Mouse (Mus musculus): ENCODE results near the gene Vamp9. TPM values are rescaled to one million over a fixed set of nuclear protein-coding genes. Genes with fewer than 3 reads are reported as not detected.
A peak's percentile ranks its signal among the peaks of the same experiment; 100 is the strongest.

The Vamp9 gene
- polyA plus RNA-seq, 1 experiment from 2014 or later = 0.30 TPM

DNA sequence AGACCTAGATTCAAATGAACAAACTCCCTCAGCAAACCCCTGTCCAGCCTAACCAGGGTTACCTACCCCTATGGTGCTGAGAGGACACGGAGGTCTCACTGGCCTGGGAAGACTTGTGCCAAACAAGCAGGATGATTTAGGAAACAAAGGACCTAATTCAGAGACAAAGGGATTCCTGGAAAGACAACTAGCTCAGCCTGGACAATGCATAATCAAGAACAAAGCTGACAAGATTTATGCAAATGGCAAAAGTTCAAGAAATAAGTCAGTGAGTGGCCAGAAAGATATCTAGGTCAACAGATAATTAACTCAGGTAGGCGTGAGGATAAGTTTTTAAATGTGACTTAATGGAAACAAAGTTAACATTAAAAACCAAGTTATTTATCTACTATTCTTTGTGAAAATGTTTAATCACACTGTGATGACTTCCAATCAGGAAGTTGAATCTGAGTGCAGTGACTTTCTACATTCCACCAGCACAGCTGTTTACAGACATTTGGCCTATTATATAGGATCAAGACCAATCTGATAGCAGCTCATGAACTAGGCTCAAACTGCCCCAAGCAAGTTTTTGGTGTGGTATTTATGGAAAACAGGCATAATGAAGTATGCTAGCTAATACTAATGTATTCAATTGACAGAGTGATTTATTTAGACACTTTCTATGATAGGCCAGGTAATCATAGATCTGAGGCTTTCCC is 53.3 kb downstream of the Vamp9 start:
- WGBS = 74% methylated on average over 2 of the region's 2 CpGs
- Histone ChIP-seq H3K36me3 (ENCODE audit: control insufficient read depth, insufficient read depth, low read length) (peaks cover 46% of the 10 kb centered on the region), H3K9me3 (ENCODE audit: control insufficient read depth, low read depth, low read length) (no peaks in the 10 kb centered on the region), H3K9ac (replicated peaks; ENCODE audit: low read depth, low read length) (no peak overlapping the region), H3K27me3 (ENCODE audit: control insufficient read depth, insufficient read depth, low read length) (no peaks in the 10 kb centered on the region), H3K27ac (ENCODE audit: low read length) (no peak overlapping the region), H3K4me3 (ENCODE audit: low read depth, low read length) (no peak overlapping the region), H3K4me1 (ENCODE audit: control insufficient read depth, insufficient read depth, low read length) (no peaks in the 10 kb centered on the region), H3K4me2 (replicated peaks; ENCODE audit: low read depth, low read length) (no peak overlapping the region)
- ATAC-seq (ENCODE audit: insufficient number of reproducible peaks, insufficient read depth, low FRiP score, low read depth) = no peak

GRCm38 (mm10) chr5:99959960-99960359 is 53.9 kb downstream of the Vamp9 start:
- no peak overlapping the region for H3K4me3 ChIP-seq (ENCODE audit: low read depth, low read length)
- ATAC-seq (ENCODE audit: insufficient number of reproducible peaks, insufficient read depth, low FRiP score, low read depth) = no peak
- 69% methylated on average over 2 of the region's 2 CpGs for WGBS
- no peak overlapping the region for H3K9ac ChIP-seq (replicated peaks; ENCODE audit: low read depth, low read length)
- H3K27ac ChIP-seq (ENCODE audit: low read length) = no peak overlapping the region
- H3K4me2 ChIP-seq (replicated peaks; ENCODE audit: low read depth, low read length) = no peak overlapping the region
- no peaks in the 10 kb centered on the region for H3K9me3 ChIP-seq (ENCODE audit: control insufficient read depth, low read depth, low read length)
- H3K27me3 ChIP-seq (ENCODE audit: control insufficient read depth, insufficient read depth, low read length) = no peaks in the 10 kb centered on the region
- no peaks in the 10 kb centered on the region for H3K4me1 ChIP-seq (ENCODE audit: control insufficient read depth, insufficient read depth, low read length)
- H3K36me3 ChIP-seq (ENCODE audit: control insufficient read depth, insufficient read depth, low read length) = peaks cover 50% of the 10 kb centered on the region

DNA sequence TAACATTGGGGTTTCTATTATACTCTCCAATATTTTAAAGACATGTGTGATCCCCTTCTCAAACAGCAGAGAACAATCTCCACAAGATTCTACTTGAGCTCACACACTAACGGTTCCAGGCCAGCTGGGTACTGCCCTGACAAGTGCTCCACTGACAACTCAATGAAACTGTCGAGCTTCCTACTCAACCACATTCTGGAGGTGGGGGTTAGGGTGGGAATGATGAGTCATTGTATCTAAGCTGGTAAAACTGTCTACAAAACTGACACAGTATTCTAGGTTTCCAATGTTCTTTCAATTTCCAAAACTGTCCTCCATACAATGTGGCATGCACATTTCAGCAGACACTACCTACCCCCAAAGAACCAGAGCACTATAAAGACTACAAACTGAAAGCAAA is 67.9 kb downstream of the Vamp9 start:
- H3K4me3 ChIP-seq (ENCODE audit: low read depth, low read length) = no peak overlapping the region
- peaks cover 8% of the 10 kb centered on the region; the same call in 1 of the 2 replicates for H3K36me3 ChIP-seq (ENCODE audit: control insufficient read depth, insufficient read depth, low read length)

GRCm38 (mm10) chr5:99975061-99975460 is 69.0 kb downstream of the Vamp9 start:
- H3K4me1 ChIP-seq (ENCODE audit: control insufficient read depth, insufficient read depth, low read length) = peaks cover 19% of the 10 kb centered on the region; the same call in 1 of the 2 replicates
- ATAC-seq (ENCODE audit: insufficient number of reproducible peaks, insufficient read depth, low FRiP score, low read depth) = no peak
- peaks cover 8% of the 10 kb centered on the region; the same call in 1 of the 2 replicates for H3K36me3 ChIP-seq (ENCODE audit: control insufficient read depth, insufficient read depth, low read length)
- 32% methylated on average over 4 of the region's 4 CpGs for WGBS
- peak overlapping the region; percentile 79 for H3K4me2 ChIP-seq (replicated peaks; ENCODE audit: low read depth, low read length)
- H3K27me3 ChIP-seq (ENCODE audit: control insufficient read depth, insufficient read depth, low read length) = no peaks in the 10 kb centered on the region
- no peak overlapping the region for H3K9ac ChIP-seq (replicated peaks; ENCODE audit: low read depth, low read length)
- H3K4me3 ChIP-seq (ENCODE audit: low read depth, low read length) = peak overlapping the region; percentile 95
- H3K9me3 ChIP-seq (ENCODE audit: control insufficient read depth, low read depth, low read length) = no peaks in the 10 kb centered on the region
- H3K27ac ChIP-seq (ENCODE audit: low read length) = no peak overlapping the region

More for the DNA sequence above, 67.9 kb downstream of the Vamp9 start:
- no peak for ATAC-seq (ENCODE audit: insufficient number of reproducible peaks, insufficient read depth, low FRiP score, low read depth)
- Histone ChIP-seq H3K9me3 (ENCODE audit: control insufficient read depth, low read depth, low read length) (no peaks in the 10 kb centered on the region), H3K4me1 (ENCODE audit: control insufficient read depth, insufficient read depth, low read length) (peaks cover 19% of the 10 kb centered on the region; the same call in 1 of the 2 replicates), H3K4me2 (replicated peaks; ENCODE audit: low read depth, low read length) (peak overlapping the region; percentile 33), H3K27ac (ENCODE audit: low read length) (no peak overlapping the region), H3K27me3 (ENCODE audit: control insufficient read depth, insufficient read depth, low read length) (no peaks in the 10 kb centered on the region), H3K9ac (replicated peaks; ENCODE audit: low read depth, low read length) (no peak overlapping the region)
- 11% methylated on average over 2 of the region's 2 CpGs for WGBS

DNA sequence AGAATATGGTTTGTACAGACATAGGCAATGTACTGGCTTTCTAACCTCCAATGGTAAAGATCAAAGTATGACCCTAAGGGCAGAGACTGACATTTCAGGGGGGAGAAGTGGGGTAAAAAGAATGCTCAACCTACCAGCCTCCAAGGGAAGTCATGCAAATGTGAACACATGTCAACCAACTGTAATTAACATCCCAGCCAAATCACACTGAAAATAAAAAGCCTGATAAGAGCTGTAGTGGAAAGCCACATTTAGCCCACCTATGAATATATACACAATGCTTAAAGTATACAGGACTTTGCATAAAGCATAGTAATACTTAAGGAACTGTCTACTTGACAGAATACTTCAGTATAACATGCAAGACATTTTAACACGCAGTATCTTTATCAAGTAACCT is 69.7 kb downstream of the Vamp9 start:
- peak overlapping the region; percentile 79 for H3K4me2 ChIP-seq (replicated peaks; ENCODE audit: low read depth, low read length)
- no peak for ATAC-seq (ENCODE audit: insufficient number of reproducible peaks, insufficient read depth, low FRiP score, low read depth)
- H3K9me3 ChIP-seq (ENCODE audit: control insufficient read depth, low read depth, low read length) = no peaks in the 10 kb centered on the region
- no peak overlapping the region for H3K27ac ChIP-seq (ENCODE audit: low read length)
- H3K36me3 ChIP-seq (ENCODE audit: control insufficient read depth, insufficient read depth, low read length) = peaks cover 5% of the 10 kb centered on the region; the same call in 1 of the 2 replicates
- peak overlapping the region; percentile 95 for H3K4me3 ChIP-seq (ENCODE audit: low read depth, low read length)
- 38% methylated on average over 1 of the region's 1 CpGs for WGBS
- H3K27me3 ChIP-seq (ENCODE audit: control insufficient read depth, insufficient read depth, low read length) = no peaks in the 10 kb centered on the region
- H3K4me1 ChIP-seq (ENCODE audit: control insufficient read depth, insufficient read depth, low read length) = peaks cover 19% of the 10 kb centered on the region; the same call in 1 of the 2 replicates
- no peak overlapping the region for H3K9ac ChIP-seq (replicated peaks; ENCODE audit: low read depth, low read length)

DNA sequence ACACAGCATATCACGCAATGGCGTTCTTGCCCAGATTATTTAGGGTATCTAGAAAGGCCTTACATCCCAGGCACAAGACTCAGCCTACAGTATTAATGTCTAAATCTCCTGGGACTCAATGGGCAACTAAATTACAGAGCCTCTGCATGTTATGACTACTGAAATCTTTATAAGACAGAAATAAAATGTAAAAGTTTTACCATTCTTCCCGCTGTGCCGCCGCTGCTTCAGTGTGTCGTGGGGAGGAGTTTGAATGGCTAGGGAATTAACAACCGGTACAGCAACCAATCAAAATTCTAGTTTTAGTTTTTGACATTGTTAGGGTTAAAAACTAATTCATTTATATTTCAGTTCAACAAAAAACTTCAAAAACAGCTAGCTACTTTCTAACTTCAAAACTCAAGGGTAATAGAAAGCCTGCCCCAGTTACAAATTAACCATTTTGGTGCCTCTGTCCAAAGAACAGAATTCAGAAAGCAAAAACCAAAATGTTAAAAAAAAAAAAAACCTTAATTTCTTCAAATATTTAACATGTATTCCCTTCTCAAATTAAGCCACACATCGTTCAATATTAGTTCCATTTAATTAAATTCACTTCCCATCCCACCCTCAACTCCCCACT is 70.4 kb downstream of the Vamp9 start:
- H3K4me2 ChIP-seq (replicated peaks; ENCODE audit: low read depth, low read length) = peak overlapping the region; percentile 79
- H3K36me3 ChIP-seq (ENCODE audit: control insufficient read depth, insufficient read depth, low read length) = peaks cover 5% of the 10 kb centered on the region; the same call in 1 of the 2 replicates
- H3K9ac ChIP-seq (replicated peaks; ENCODE audit: low read depth, low read length) = peak overlapping the region; percentile 92
- no peak for ATAC-seq (ENCODE audit: insufficient number of reproducible peaks, insufficient read depth, low FRiP score, low read depth)
- 7% methylated on average over 8 of the region's 8 CpGs for WGBS
- H3K4me3 ChIP-seq (ENCODE audit: low read depth, low read length) = peak overlapping the region; percentile 95
- peaks cover 19% of the 10 kb centered on the region; the same call in 1 of the 2 replicates for H3K4me1 ChIP-seq (ENCODE audit: control insufficient read depth, insufficient read depth, low read length)
- no peaks in the 10 kb centered on the region for H3K27me3 ChIP-seq (ENCODE audit: control insufficient read depth, insufficient read depth, low read length)
- no peak overlapping the region for H3K27ac ChIP-seq (ENCODE audit: low read length)
- H3K9me3 ChIP-seq (ENCODE audit: control insufficient read depth, low read depth, low read length) = no peaks in the 10 kb centered on the region

DNA sequence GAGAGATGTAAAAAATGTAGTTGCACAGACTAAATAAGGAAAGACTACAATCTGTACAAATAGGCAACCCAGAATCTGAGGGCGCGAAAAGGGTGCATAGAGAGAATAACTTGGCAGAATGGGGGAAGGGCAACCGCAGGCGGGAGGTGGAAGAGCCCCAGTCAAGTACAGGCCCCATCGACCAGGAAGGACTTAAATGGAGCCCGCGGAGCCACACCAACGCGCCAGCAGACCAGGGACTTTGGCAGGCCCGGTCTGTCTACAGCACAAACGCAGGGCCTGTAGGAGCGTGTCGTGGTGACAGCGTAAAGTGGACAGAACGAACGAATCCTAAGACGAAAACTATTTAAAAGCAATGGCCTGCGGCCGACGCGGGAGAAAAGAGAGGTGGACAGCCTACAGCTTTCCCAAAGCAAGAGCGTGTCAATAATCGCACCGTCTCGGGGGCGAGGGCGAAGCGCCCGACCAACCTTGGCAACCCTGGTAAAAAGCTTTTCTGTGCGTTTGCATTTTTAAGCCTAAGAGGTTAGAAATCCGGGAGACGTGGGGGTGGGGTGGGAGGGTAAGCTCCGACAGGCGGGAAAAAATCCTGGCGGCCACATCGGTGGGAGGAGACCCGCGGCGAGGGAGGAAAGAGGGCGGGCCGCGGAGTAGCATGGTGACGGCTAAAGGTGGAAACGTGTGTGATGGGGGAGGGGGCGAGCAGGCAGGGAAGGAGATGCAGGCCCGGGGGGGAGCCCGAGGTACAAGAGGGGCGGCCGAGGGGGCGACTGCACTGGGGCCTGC is 71.7 kb downstream of the Vamp9 start:
- WGBS = 1% methylated on average over 47 of the region's 50 CpGs
- Histone ChIP-seq H3K4me2 (replicated peaks; ENCODE audit: low read depth, low read length) (peak overlapping the region; percentile 79), H3K4me3 (ENCODE audit: low read depth, low read length) (peak overlapping the region; percentile 95), H3K27ac (ENCODE audit: low read length) (peak overlapping the region; percentile 98), H3K36me3 (ENCODE audit: control insufficient read depth, insufficient read depth, low read length) (peaks cover 5% of the 10 kb centered on the region; the same call in 1 of the 2 replicates), H3K9ac (replicated peaks; ENCODE audit: low read depth, low read length) (peak overlapping the region; percentile 92), H3K4me1 (ENCODE audit: control insufficient read depth, insufficient read depth, low read length) (peaks cover 17% of the 10 kb centered on the region; the same call in 1 of the 2 replicates), H3K27me3 (ENCODE audit: control insufficient read depth, insufficient read depth, low read length) (no peaks in the 10 kb centered on the region), H3K9me3 (ENCODE audit: control insufficient read depth, low read depth, low read length) (no peaks in the 10 kb centered on the region)
- peak; percentile 74 for ATAC-seq (ENCODE audit: insufficient number of reproducible peaks, insufficient read depth, low FRiP score, low read depth)

All from stomach, embryonic 14.5 days (tissue).